Mouse (Mus musculus) E14TG2a.4 (cell line): ENCODE data around the gene Eln.

Experiments
- CTCF ChIP-seq: conservative IDR thresholded peaks from 2 replicates; pipeline ENCODE4 v1.5.1; 2014; ENCODE audit warnings: low read length
- NANOG ChIP-seq: IDR thresholded peaks from 2 replicates; pipeline ENCODE4 v1.6.1; 2014; ENCODE audit warnings: borderline replicate concordance, low read length, mixed read lengths
- POU5F1 ChIP-seq: IDR thresholded peaks from 2 replicates; pipeline ENCODE4 v1.6.1; 2014; ENCODE audit warnings: low read length, borderline replicate concordance

DNA sequence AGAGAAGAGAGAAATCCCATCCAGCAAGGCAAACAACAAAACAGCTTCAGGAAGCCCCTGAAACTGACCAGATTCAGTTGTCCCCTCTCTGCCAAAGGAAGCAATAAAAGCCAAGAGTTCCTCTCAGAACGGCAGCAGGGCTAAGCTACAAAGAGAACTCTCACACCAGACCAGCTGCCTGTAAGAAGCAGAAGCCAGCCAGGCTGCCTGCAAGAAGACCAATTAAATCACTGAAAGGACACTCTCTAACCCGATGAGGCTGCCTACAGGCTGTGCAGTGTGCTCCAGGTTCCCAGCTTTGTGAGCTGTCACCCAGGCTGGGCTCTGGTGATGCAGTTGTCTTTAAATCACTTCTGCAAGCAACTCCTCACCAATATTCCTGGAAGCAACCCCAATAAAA lies 63.3 kb downstream of the Eln start:
- TF ChIP-seq CTCF (no peak), POU5F1 (no peak), NANOG (no peak)
